Mouse (Mus musculus): ENCODE data around the gene Klk1.
A peak's percentile ranks its signal among the peaks of the same experiment; 100 is the strongest.
"Not testable (repeated sequence)": the region's sequence is repeated elsewhere in the genome, so short reads cannot be mapped to it uniquely, and the experiment has no call there.

Gene Klk1

DNA sequence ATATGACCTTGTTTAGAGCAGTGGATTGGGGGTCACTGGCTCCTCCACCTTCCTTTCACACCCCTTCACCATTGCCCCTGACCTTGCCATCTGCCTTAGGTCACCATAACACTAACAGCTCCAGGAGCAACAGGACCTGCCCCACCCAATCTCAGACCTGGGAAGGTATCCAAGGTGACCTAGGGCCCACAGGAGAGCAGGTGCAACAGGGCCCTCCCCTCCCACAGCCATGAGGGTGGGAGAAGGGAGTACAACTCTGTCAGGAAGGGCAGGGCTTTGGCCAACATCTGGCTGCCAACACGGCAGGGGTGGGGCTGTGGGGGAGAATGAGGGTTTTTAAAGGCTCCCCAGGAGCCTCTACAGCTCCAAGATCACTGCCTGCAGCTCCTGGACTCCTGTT is at the start of gene Klk1:
TSS of gene Klk1 (plus strand) at position 285 of the 400 bp plus-strand sequence.
- no peak for DNase-seq (ENCODE audit: low spot score)

DNA sequence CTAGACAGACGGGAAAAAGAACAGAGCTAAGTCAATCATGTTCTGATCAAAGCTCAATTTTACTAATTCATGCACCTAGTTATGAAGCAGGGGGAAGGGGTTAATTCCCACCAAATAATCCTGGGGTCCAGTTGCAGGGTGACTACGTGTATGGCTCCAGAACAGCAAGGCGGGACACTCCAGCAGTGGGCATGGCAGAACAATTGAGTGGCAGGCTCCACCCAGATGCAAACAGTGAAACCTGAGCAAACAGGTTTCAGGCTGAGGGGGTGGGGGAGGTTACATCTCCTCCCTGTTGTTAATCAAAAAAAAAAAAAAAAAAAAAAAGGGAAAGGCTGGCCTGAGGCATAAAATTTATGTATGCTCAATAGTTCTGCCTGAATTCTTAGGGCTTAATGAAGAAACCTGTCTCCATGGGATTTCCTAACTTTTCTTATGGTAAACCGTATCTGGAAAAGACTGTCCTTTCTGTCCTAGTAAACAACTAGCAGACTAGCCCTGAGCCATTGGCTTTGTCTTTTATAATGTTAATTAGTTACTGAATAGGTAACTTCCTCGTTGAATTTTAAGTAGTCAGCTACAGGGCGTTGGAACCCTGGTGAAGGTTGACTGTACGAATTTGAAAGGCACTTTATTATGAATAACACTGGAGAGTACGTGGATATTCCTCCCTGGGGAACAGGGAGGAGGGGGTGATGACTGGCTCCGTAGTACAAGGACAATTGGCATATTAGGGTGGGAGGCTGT is 45.7 kb upstream of the Klk1 start:
- DNase-seq (ENCODE audit: low spot score): no peak

DNA sequence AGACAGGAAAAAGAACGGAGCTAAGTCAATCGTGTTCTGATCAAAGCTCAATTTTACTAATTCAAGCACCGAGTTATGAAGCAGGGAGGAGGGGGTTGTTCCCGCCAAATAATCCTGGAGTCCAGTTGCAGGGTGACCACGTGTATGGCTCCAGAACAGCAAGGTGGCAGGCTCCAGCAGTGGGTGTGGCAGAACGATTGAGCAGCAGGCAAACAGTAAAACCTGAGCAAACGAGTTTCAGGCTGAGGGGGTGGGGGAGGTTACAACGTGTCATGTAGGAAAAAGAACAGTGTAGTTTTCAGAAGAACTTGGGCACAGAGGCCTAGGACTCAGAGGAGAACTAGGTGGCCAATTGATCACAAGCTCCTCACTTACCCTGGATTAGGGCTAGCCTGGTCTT is 38.6 kb upstream of the Klk1 start:
- DNase-seq (ENCODE audit: low spot score): not testable (repeated sequence)

DNA sequence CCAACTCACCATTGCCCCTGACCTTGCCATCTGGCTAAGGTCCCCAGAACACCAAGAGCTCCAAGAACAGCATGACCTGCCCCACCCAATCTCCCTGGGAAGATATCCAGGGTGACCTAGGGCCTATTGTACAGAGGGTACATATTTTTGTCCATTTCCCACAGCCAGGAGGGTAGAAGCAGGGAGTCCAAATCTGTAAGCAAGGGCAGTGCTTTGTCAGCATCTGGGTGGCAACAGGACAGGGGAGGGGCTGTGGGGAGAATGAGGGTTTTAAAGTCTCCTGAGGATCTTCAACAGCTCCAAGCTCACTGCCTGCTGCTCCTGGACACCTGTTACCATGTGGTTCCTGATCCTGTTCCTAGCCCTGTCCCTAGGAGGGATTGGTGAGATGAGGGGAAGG is 37.2 kb upstream of the Klk1 start, which contains the start of gene Klk1b24:
TSS of gene Klk1b24 (plus strand) at position 301 of the 400 bp plus-strand sequence.
- DNase-seq (ENCODE audit: low spot score): not testable (repeated sequence)

DNA sequence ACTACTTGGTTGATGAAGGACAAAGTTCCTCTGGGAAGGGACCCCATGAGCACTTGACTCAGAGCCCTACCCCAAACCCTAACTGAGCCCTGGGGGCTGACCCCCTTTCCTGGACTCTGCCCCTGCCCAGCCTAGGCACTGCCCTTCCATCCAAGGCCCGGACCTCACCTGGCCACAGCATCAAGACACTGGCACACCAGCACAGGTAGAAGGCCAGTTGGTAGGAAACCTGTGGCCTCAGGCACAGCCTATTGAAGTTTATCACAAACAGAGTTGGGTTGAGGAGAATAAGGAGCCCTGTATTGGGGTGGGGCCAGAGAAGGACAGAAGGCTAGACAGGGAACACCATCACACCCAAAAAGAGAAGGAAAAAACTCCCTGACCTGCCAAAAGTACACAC is 31.7 kb upstream of the Klk1 start:
- DNase-seq (ENCODE audit: low spot score): not testable (repeated sequence)

DNA sequence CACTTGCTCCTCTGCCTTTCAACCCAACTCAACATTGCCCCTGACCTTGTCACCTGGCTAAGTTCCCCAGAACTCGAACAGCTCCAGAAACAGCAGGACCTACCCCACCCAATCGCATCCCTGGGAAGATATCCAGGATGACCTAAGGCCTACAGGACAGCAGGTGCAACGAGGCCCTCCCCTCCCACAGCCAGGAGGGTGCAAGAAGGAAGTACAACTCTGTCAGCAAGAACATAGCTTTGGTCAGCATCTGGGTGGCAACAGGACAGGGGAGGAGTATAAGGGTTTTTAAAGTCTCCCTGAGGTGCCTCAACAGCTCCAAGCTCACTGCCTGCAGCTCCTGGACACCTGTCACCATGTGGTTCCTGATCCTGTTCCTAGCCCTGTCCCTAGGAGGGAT is 27.3 kb upstream of the Klk1 start, which contains the start of gene Klk1b3:
TSS of gene Klk1b3 (plus strand) at position 301 of the 400 bp plus-strand sequence.
- no peak for DNase-seq (ENCODE audit: low spot score)

DNA sequence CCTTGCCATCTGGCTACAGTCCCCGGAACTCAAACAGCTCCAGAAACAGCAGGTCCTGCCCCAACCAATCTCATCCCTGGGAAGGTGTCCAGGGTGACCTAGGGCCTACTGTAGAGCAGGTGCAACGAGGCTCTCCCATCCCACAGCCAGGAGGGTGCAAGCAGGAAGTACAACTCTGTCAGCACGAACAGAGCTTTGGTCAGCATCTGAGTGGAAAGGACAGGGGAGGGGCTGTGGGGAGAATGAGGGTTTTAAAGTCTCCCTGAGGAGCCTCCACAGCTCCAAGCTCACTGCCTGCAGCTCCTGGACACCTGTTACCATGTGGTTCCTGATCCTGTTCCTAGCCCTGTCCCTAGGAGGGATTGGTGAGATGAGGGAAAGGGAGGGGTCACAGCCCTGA is 18.0 kb upstream of the Klk1 start, which contains the start of gene Klk1b4:
TSS of gene Klk1b4 (plus strand) at position 301 of the 400 bp plus-strand sequence.
- DNase-seq (ENCODE audit: low spot score): not testable (repeated sequence)

DNA sequence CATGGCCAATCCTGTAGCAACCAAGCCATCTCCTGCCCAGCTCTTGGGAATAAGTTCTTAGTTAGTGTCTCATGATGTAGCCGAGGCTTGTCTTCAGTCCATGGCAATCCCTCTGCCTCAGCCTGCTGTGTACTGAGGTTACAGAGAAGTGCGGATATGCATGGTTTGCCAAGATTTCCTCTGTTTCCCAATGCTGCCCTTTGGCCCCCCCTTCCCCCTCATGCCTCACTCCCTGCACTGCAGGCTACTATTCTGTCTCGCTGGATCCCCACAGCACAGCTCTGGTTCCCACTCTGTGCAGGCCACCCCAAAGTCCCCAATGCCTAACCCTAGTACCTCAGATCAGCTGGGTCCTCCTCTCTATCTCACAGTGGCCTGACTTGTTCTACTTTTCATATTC is 16.9 kb upstream of the Klk1 start:
- no peak for DNase-seq (ENCODE audit: low spot score)

DNA sequence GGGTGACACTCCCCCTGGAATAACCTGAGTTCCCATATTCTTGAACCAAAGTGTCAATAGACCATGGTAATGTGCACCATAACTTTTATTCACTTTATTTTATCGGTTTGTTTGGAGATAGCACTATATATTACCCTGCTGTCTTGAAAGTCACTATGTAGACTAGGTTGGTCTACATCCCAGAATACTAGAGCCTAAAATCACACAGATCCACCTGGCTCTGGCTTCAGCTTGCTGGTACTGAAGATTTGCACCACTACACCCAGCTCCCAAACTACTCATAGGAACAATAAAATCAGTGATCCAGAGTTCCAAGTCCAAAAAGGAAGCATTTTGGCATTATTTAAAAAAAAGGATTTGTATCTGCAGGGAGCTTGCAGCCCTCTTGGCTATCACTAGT is 9.5 kb upstream of the Klk1 start, which contains the start of gene Klk1b5:
TSS of gene Klk1b5 (plus strand) at position 301 of the 400 bp plus-strand sequence.
- no peak for DNase-seq (ENCODE audit: low spot score)

DNA sequence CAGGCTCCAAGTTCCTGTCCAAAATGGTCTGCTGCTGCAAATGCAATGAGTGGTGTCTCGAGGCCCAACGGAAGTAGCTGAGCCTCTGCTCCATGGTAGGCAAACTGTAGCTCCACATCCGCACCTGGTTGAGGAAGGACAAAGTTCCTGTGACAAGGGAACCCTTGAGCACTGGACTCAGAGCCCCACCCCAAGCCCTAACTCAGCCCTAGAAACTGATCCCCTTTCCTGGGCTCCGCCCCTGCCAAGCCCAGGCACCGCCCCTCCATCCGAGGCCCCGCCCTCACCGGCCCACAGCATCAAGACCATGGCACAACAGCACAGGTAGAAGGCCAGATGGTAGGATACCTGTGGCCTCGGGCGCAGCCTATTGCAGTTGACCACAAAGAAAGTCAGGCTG is 3.6 kb upstream of the Klk1 start:
- DNase-seq (ENCODE audit: low spot score): not testable (repeated sequence)

DNA sequence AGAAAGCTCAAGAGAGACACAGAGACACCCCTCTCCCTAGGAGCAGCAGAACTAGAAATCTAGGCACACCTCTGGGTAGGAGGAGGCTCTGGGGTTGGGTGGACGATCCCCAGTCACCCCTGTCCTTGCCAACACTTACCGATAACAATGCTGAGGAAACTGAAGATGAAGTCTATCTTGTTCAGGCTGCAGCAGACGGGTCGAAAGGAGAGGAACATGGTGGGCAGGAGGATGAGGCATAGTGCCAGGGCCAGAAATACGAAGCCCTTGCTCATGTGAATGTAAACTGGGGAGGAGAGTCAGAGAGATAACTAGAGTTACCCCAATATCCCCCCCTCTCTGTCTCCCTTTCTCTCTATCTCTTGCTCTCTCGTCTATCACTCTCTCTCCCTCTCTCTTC is 2.8 kb upstream of the Klk1 start:
- not testable (repeated sequence) for DNase-seq (ENCODE audit: low spot score)

DNA sequence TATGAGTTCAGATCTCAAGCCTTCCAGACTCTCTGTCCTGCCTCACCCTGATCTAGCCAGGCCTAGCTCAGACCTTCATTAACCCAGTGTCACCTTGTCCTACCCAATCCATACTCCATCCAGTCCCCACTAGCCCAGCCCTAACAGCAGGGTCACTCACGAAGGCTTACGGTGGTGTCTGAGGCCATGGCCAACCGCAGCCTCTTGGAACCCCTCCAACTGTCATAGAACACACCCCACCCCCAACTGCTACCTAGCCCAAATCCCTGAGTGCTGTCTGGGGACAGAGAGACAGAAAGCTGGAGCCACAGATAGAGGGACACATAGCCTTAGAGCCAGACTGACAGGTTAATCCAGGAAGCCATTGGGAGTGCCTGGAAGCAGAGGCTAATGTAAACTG is 10.7 kb downstream of the Klk1 start, which contains the start of gene Gm36864:
TSS of gene Gm36864 (plus strand) at position 269 of the 400 bp plus-strand sequence.
- no peak for DNase-seq (ENCODE audit: low spot score)

DNA sequence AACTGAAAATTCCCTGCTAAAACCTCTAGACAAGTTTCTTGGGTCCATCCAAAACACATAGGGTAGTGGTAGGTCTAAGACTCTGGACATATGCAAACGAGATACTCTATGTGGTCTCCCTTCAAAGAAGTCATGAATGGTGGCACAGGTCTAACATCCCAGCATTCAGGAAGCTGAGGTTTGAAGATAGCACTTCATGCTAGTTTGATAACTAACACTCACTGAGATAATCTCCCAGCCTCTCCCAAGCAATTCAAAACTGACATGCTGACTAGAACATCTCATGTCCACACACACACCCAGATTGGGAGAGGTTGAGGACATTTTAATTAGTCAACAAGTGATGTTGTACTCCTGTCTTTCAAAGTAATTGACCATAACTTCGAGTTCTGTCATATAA is 14.8 kb downstream of the Klk1 start:
- no peak for DNase-seq (ENCODE audit: low spot score)

DNA sequence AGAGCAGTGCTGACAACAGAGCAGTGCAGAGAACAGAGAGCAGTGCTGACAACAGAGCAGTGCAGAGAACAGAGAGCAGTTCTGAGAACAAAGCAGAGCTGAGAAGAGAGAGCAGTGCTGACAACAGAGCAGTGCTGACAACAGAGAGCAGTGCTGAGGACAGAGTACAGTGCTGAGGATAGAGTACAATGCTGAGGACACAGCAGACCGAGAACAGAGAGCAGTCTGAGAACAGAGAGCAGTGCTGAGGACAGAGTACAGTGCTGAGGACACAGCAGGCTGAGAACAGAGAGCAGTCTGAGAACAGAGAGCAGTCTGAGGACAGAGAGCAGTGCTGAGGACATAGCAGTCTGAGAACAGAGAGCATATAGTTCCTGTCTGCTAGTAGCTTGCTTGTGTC is 15.6 kb downstream of the Klk1 start:
- DNase-seq (ENCODE audit: low spot score): no peak

DNA sequence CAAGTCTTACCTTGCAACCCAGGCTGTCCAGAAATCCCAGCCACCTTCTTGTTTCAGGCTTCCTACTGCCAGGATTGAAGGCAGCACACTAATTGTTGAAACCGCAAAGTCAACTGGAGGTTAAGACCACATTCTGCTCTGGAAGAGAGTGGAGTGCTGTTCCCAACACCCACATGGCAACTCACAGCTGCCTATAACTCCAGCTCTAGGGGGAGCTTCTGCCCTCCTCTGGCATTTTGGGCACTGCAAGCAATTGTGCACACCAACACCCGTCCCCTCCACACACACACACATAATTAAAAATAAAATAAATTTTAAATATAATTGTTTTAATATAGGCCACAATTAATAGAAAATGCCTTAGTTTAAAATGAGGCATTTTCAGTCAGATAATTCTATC is 16.0 kb downstream of the Klk1 start:
- no peak for DNase-seq (ENCODE audit: low spot score)

DNA sequence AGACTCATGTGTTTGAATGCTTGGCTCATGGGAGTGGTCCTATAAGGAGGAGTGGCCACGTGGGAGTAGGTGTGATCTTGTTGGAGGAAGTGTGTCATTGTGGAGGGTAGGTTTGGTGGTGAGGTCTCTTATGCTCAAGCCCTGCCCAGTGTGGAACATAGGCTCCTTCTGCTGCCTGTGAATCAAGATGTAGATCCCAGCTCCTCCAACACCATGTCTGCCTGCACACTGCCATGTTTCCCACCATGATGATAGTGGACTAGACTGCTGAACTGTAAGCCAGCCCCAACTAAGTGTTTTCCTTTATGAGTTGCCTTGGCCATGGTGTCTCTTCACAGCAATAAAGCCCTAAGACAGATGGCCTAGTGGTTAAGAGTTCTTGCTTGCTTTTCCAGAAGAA is 18.9 kb downstream of the Klk1 start:
- no peak for DNase-seq (ENCODE audit: low spot score)

DNA sequence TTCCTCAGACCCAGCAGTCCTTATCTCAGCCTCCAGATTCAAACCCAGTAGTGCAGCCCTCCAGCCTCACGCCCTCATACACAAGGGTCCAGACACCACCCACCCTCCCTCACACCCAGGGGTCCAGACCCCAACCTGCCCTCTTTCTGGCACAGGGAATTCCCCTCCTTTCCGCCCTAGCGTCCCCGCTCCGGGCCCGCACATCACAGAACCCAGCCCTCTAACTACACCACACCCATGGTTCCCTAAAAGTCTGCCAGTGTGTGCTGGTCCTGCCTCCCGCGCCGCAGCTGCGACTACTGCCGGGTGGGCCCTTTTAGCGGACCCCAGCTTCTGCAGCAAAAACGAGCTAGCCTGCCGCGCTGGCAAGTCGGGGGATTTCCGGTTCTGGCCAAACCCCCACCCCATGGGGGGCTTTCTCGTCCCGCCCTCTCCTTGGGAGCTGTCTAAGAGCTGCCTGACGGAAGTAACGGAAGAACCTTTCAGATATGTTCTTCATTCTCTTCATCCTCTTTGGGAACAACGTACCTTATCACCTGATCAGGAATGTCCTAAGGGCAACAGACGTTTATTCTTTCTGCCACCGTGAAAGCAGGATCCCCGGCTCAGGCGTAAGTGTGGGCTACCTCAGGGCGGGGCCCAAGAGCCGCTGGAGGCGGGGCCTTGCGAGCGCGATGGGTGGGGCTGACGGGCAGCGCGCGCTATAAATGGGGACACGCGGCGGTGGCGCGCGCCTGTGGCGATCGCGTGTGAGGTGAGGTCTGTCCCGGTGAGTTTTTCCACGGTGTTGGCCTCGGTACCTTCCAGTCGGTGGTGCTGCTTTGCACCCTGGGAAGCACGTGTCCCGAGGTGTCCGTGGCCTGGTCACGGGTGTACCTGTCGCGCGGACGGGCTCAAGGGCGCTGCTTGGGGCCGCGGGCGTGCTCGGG is 21.2 kb downstream of the Klk1 start, which contains the start of the genes 1700028J19Rik and 2410002F23Rik:
TSS of gene 1700028J19Rik (minus strand) at position 641 of the 929 bp plus-strand sequence.
TSS of gene 2410002F23Rik (plus strand) at position 668 of the 929 bp plus-strand sequence.
- DNase-seq (ENCODE audit: low spot score): peak; percentile 90

DNA sequence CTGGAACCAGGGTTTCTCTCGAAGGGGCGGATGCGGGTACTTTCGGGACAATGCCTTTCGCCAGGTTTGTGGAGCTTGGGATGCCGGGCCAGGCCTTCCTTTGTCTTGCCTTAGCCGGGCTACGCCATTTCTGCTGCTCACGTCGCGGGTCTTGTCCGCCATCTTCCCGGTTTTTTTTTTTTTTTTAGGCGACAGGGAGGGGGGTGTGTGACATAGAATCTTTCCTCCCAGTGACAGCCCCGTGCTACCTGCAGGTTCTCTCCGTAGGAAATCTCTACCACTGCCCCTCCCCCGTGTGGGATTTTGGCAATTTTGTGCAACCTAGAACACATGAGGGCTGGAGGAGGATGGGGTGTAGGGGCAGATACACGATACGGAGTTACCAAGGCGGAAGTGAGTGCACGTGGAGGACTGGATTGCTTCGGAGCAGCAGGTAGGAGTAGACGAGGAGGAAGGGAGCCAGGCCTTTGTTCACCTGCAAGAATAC is 21.9 kb downstream of the Klk1 start:
- peak; percentile 23 for DNase-seq (ENCODE audit: low spot score)

DNA sequence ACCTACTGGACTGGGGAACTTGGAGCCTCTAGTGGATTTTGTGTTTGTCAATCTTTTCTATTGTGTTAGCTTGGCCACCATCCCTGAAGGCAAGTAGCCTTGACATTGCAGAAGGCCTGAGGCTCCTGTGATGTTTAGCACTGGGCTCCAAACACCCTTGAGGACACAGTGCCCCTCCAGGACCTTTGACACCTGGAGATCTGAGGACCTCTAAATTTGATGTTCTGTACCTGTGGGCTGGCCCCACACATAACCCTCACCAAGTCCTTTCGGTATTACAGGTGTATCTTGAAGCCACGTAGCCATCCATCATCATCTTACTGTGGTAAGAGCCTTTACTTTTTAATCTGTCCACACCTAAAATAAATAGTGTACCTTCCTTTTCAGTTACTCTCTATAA is 22.8 kb downstream of the Klk1 start:
- DNase-seq (ENCODE audit: low spot score): no peak

DNA sequence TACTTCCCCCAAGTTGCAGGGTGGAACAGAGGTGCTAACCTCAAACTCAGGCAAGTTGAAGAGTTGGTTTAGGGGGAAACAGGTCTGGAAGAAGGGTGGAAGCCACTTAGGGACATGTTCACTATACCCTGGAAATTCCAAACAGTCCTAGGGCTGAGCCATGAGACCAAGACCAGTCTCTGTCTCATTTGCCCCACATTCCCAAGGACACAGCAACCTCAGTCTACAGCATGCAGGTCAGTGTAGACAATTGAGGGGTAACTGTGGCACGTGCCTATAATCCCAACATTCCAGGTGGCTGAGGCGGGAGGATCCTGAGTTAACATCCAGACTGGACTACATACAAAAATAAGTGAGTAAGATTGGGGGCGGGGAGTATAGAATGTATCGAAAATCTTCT is 24.1 kb downstream of the Klk1 start:
- DNase-seq (ENCODE audit: low spot score): no peak

DNA sequence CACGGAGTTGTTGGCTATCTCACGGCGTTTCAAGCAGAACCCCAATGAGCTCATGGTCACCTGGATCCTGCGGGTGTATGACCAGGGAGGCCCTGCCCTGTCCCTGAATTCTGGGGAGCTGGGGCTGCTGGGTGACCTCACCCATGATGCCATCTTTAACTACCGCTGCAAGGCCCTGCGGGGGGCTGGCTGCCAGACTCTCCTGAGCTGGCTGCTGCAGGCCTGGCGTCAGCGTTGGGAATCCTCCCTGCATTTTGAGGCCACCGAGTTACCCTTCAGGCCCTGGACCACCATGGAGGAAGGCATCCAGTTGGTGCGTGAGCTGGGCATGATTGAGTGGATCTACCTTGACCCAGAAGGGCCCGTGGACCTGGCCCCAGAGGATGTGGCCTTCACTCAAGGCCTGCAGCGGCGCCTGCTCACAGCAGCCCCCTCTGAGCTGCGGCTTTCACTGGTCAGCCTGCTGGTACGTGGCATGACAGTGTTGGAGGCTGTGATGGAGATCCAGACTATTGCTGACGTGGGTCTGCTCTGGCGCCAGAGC is 25.6 kb downstream of the Klk1 start:
- DNase-seq (ENCODE audit: low spot score): not testable (repeated sequence)

Measured in lung, postnatal 25 days (tissue).